Mouse (Mus musculus): ENCODE data around the gene Slc25a17. TPM values are rescaled to one million over a fixed set of nuclear protein-coding genes. Genes with fewer than 3 reads are reported as not detected.

Slc25a17 gene
- 10 to 100 TPM; 35.5 to 40.9 TPM for total RNA-seq (2023)

DNA sequence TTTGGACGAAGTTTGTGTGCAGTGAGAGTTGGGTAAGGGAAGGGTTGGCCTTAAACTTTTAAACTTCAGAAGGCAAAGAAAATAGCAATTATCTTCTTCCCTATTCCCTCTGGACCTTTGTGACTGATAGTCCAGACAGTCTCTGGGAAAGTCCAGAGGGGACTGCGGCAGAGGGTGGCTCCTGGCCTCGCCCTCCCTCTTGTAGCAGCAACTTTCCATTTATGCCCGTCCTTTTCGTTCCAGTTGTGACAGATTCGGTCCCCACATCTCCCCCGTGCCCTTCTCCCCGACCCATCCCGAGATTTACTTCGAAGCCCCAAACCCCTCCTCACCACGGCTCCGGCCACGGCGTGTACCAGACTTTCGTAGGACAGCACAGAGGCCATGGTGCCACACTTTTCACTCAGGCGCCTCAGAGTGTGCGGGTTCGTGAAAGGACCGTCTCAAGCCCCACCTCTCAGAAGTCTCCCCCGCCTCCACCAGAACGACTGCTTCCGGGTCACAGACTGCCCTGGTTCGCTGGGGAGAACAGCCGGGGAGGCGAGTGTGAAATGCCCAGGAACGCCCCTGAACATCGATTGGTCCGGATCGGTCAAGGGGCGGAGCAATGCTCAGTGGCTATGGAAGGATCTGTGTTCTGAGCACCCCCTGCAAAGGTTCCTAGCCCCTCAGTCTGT is at the start of gene Slc25a17:
TSS of gene Slc25a17 (minus strand) at position 468 of the 677 bp plus-strand sequence.

DNA sequence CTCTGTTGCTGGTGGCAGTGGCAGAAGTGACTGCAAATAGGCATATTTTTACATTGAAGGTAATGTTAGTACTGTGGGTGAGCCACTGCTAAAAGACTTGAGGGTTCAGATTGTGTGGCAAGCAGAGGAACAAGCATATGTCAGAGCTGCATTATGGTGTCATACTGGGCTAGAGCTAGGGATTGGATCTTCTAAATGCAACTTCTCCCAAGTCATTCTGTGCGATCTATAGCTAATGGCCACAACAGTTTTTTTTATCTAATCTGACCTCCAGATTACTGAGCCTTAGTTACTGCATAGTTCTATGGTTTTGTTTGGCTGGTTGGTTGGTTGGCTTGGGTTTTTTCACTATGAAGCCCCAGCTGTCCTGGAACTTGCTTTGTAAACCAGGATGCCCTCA is 47.6 kb upstream of the Slc25a17 start, which contains the start of gene Dnajb7:
TSS of gene Dnajb7 (minus strand) at position 101 of the 400 bp plus-strand sequence.

GRCm38 (mm10) chr15:81399638-81400315 is 39.2 kb upstream of the Slc25a17 start, which contains the start of the genes St13 and Xpnpep3:
St13 (minus strand) TSS chr15:81400077.
Xpnpep3 (plus strand) TSS chr15:81400138.

Other genes with a start within 250 kb of the Slc25a17 start
- 100 to 1,000 TPM; 205 to 218 TPM for gene Mrtfa, start 170.1 kb downstream of the Slc25a17 start, total RNA-seq (2023)
- not detected for gene Mchr1, start 125.3 kb downstream of the Slc25a17 start, total RNA-seq (2023)
- gene St13, start 39.3 kb upstream of the Slc25a17 start, total RNA-seq (2023) = 100 to 1,000 TPM in 1 of 2 experiments, 10 to 100 TPM in 1; 96.8 to 110 TPM
- gene Xpnpep3, start 39.3 kb upstream of the Slc25a17 start, total RNA-seq (2023) = 10 to 100 TPM; 15.0 to 17.9 TPM
- gene Dnajb7, start 47.5 kb upstream of the Slc25a17 start, total RNA-seq (2023) = not detected
- 10 to 100 TPM; 75.1 to 97.7 TPM for gene Rbx1, start 105.5 kb upstream of the Slc25a17 start, total RNA-seq (2023)
- 100 to 1,000 TPM; 152 to 163 TPM for gene Ep300, start 224.5 kb upstream of the Slc25a17 start, total RNA-seq (2023)

Data from T-cell, adult 66 days (primary cell).